Mouse (Mus musculus) embryonic fibroblast, embryonic 13.5 days (primary cell): ENCODE data around the gene Luc7l3. TPM values are rescaled to one million over a fixed set of nuclear protein-coding genes. Genes with fewer than 3 reads are reported as not detected.
"Not testable (repeated sequence)": the region's sequence is repeated elsewhere in the genome, so short reads cannot be mapped to it uniquely, and the experiment has no call there.

ENCODE experiments used
- H3K27ac ChIP-seq: 2 replicates; pipeline ENCODE4 v1.5.1; 2012; ENCODE audit warnings: low read length, control low read depth, inconsistent platforms; ENCODE audit not compliant: insufficient read depth
- H3K4me1 ChIP-seq: 2 replicates; pipeline ENCODE4 v1.6.1; 2011; ENCODE audit warnings: low read length; ENCODE audit not compliant: control insufficient read depth, insufficient read depth
- H3K4me3 ChIP-seq: 2 replicates; pipeline ENCODE4 v1.5.1; 2011; ENCODE audit warnings: mild to moderate bottlenecking, control low read depth, low read length; ENCODE audit not compliant: insufficient read depth
- CTCF ChIP-seq: IDR thresholded peaks from 2 replicates; pipeline ENCODE4 v1.5.1; 2011; ENCODE audit warnings: mild to moderate bottlenecking, control low read depth, low read length, moderate library complexity, borderline replicate concordance; ENCODE audit not compliant: insufficient read depth
- POLR2A ChIP-seq: IDR thresholded peaks from 2 replicates; pipeline ENCODE4 v1.6.1; 2011; ENCODE audit warnings: low read depth, mild to moderate bottlenecking, control low read depth, low read length, moderate library complexity
- polyA plus RNA-seq: library from polyadenylated mRNA; stranded (reverse); fragments of >200 nt; gene quantifications from 2 replicates; pipeline ENCODE4 v1.2.4, GENCODE M21; 2011; ENCODE audit warnings: low read depth; ENCODE audit not compliant: missing spikeins, insufficient read length

Luc7l3 gene
- polyA plus RNA-seq, 1 experiment = 88.2 TPM

DNA sequence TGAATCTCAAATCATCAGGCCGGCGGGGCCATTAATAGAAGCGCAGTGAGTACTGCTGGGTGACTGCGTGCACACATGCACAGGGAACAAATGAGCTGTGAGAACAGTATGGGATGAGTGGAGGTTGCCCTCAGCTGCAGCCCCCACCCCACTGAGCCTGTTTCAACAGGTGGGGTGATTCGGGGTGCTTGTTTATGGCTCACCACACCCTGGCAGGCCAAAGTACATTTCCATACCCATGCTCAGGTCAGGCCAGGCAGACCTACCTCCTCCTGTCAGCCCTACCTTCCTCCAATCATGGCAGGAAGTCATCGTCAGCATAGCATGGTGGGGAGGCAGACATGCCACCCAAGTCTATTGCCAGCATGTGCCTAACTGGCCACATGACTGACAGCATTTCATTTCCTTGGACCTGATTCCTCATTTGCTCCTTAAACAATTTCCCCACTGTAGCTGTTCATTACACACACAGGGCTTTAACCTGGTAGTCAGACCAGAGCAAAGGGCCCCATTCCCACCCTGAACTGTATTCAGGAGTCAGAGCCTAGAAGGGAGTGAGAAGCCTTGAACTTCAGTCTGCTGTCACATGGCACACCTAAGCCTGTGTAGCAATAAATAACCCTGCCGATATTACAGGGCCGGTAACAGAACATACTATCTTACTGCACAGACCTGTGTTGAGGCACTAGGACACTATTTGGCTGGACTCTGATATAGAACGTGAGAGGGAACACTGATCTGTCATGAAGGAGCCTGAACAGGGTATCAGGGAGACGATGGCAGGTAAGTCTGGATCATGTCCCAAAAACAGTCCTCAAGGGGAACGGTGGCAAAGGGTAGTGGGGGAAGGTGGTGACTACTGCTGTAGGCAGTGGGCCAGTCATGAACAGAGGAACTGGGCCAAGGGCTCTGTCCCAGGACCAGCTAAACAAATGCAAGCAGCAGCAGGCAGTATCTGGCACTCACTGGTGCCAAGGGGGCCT lies 40.3 kb downstream of the Luc7l3 start, which contains the start of gene Gm21885:
Gm21885 (plus strand) TSS at position 675 of the 983 bp plus-strand sequence.
- H3K4me1 ChIP-seq = no peaks in the 10 kb centered on the region
- no peak within 1 kb of the TSS for H3K27ac ChIP-seq
- H3K4me3 ChIP-seq = no peak within 1 kb of the TSS
- no peak for TF ChIP-seq POLR2A
- TF ChIP-seq CTCF = no peak

DNA sequence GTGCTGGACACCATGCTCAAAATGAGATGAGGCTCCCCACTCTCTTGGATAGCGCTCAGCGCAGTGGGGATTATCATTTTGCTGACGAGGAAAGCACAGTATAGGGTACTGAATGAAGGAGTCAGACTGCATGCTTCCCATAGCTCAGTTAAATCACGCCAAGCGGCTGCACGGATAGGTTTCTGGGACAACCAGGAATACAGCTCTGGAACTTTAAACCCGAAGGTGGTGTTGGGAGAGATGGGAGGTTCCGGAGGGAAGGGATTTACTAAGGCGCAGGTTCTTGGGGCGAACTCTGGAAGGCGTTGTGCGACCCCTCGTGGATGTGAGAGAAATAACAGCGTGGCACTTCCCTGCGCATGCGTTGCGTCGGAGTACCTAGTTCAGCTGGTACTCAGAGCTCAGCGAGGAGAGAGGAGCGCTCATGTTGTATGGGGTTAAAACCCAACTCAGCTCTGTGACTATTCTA lies 44.9 kb downstream of the Luc7l3 start:
- TF ChIP-seq CTCF (peak; percentile 96), POLR2A (peak; percentile 59)
- Histone ChIP-seq H3K4me1 (no peaks in the 10 kb centered on the region), H3K4me3 (no peak overlapping the region), H3K27ac (no peak overlapping the region)

DNA sequence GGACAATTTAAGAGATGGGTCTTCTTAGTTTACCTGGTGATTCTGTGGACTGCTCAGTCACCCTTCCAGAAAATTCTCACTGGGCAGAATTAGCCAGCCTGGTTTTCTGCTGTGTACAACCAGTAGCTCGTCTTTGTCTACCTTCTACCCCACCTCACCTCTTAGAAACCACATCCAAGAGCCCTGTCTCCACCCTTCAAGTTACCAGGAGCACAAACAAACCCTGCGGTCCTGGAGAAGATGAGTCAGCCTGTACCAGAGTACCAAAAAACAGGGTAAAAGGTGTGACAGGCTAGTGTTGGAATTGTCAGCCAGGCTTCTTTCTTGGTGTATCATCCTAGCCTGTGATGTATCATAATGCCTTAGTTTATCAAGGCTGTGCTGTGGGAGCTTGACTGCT lies 46.1 kb downstream of the Luc7l3 start:
- TF ChIP-seq CTCF (no peak), POLR2A (no peak)
- Histone ChIP-seq H3K4me1 (no peaks in the 10 kb centered on the region), H3K4me3 (no peak overlapping the region), H3K27ac (no peak overlapping the region)

DNA sequence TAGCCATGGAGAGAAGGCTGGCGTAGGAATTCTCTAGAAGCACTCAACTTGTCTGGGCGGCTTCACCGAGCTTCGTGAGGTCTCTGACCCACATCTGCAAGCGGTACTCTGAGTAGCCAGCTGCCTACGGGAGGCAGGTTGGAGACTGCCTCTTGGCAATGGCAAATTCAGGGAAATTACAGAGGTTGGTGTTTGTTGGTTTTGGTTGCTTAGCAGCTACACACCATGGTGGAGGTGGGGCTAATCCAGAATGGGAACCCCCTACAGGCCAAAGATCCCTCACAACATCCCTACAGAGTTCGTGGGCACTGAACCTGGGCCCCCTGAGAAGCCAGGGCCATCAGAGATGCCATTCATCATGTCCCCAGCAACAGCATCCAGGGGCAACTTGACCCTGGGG lies 46.6 kb downstream of the Luc7l3 start:
- no peak overlapping the region for H3K27ac ChIP-seq
- H3K4me1 ChIP-seq = no peaks in the 10 kb centered on the region
- TF ChIP-seq CTCF (no peak), POLR2A (no peak)
- no peak overlapping the region for H3K4me3 ChIP-seq

GRCm38 (mm10) chr11:94274206-94274867 lies 47.5 kb downstream of the Luc7l3 start:
- H3K27ac ChIP-seq = no peak overlapping the region
- H3K4me1 ChIP-seq = no peaks in the 10 kb centered on the region
- no peak overlapping the region for H3K4me3 ChIP-seq
- TF ChIP-seq CTCF (no peak), POLR2A (no peak)

- H3K27ac ChIP-seq = no peak overlapping the region
- no peak overlapping the region for H3K4me3 ChIP-seq
- no peaks in the 10 kb centered on the region for H3K4me1 ChIP-seq
- TF ChIP-seq POLR2A (no peak), CTCF (no peak)
Observed at GRCm38 (mm10) chr11:94272960-94273927, 48.5 kb downstream of the Luc7l3 start.

GRCm38 (mm10) chr11:94271015-94271414 lies 50.8 kb downstream of the Luc7l3 start:
- TF ChIP-seq CTCF (no peak), POLR2A (no peak)
- no peak overlapping the region for H3K4me3 ChIP-seq
- H3K27ac ChIP-seq = no peak overlapping the region

GRCm38 (mm10) chr11:94269906-94270305 lies 51.9 kb downstream of the Luc7l3 start:
- Histone ChIP-seq H3K27ac (no peak overlapping the region), H3K4me1 (no peaks in the 10 kb centered on the region), H3K4me3 (no peak overlapping the region)
- TF ChIP-seq CTCF = no peak
- TF ChIP-seq POLR2A = no peak

More at GRCm38 (mm10) chr11:94271015-94271414, 50.8 kb downstream of the Luc7l3 start:
- H3K4me1 ChIP-seq = no peaks in the 10 kb centered on the region

GRCm38 (mm10) chr11:94268761-94269160 lies 53.0 kb downstream of the Luc7l3 start:
- no peak for TF ChIP-seq CTCF
- no peak for TF ChIP-seq POLR2A
- no peak overlapping the region for H3K27ac ChIP-seq
- no peaks in the 10 kb centered on the region for H3K4me1 ChIP-seq
- no peak overlapping the region for H3K4me3 ChIP-seq

GRCm38 (mm10) chr11:94266155-94266554 lies 55.6 kb downstream of the Luc7l3 start:
- H3K4me1 ChIP-seq, H3K27ac ChIP-seq, H3K4me3 ChIP-seq: not testable (repeated sequence)
